Mouse (Mus musculus) bone marrow macrophage, adult 2 months (primary cell): ENCODE data around the gene Babam2.

Experiments
- CTCF ChIP-seq: IDR thresholded peaks from 2 replicates; pipeline ENCODE4 v1.5.1; 2012; ENCODE audit warnings: low read depth, mild to moderate bottlenecking, low read length, moderate library complexity
- POLR2A ChIP-seq: IDR thresholded peaks from 2 replicates; pipeline ENCODE4 v1.6.1; 2012; ENCODE audit warnings: mild to moderate bottlenecking, low read depth, low read length, borderline replicate concordance

GRCm38 (mm10) chr5:32008401-32008800, 310.9 kb downstream of the Babam2 start:
- TF ChIP-seq POLR2A = no peak
- no peak for TF ChIP-seq CTCF
